Mouse (Mus musculus) adrenal gland, postnatal 25 days (tissue): ENCODE measurements around the gene Tollip. TPM values are rescaled to one million over a fixed set of nuclear protein-coding genes. Genes with fewer than 3 reads are reported as not detected.

Source experiments
- DNase-seq: peaks from one replicate; pipeline ENCODE4 v3.0.0; 2021; ENCODE audit warnings: mixed read lengths
- long read RNA-seq: library from polyadenylated mRNA; stranded (forward); transcript quantifications from one replicate; pipeline ENCODE4 v2.0.0, GENCODE M21; 2021
- total RNA-seq: library from RNA; stranded (reverse); gene quantifications from 2 replicates; pipeline ENCODE4 v1.2.3, GENCODE M21; 2021

Gene Tollip
- total RNA-seq = 50.6 and 53.8 TPM in 2 replicates
- long read RNA-seq, transcript Tollip-201 (6 exons, 3,788 nt) = major isoform, 64 of 98 reads
- long read RNA-seq, transcript Tollip-203 (7 exons, 1,892 nt) = minor isoform, 8 of 98 reads
- long read RNA-seq, partial matches to known transcripts = 25 of 98 reads
- long read RNA-seq, other reads (novel, unspliced or antisense) = 1 of 98 reads

GRCm38 (mm10) chr7:141918407-141918806, at the start of gene Tollip:
Tollip (minus strand) TSS chr7:141918507.
- no peak for DNase-seq

GRCm38 (mm10) chr7:141966281-141966680, 48.0 kb upstream of the Tollip start:
- DNase-seq = no peak

GRCm38 (mm10) chr7:141962521-141962920, 44.2 kb upstream of the Tollip start:
- no peak for DNase-seq

GRCm38 (mm10) chr7:141961491-141961890, 43.2 kb upstream of the Tollip start:
- DNase-seq = no peak

- no peak for DNase-seq
Observed at GRCm38 (mm10) chr7:141960926-141961325, 42.6 kb upstream of the Tollip start.

- peak; percentile 12 for DNase-seq
Observed at GRCm38 (mm10) chr7:141959133-141959532, 40.8 kb upstream of the Tollip start.

- no peak for DNase-seq
Observed at GRCm38 (mm10) chr7:141958211-141958610, 39.9 kb upstream of the Tollip start.

GRCm38 (mm10) chr7:141957524-141958051, 39.3 kb upstream of the Tollip start:
- no peak for DNase-seq

- DNase-seq = no peak
Observed at GRCm38 (mm10) chr7:141956174-141956566, 37.9 kb upstream of the Tollip start.

GRCm38 (mm10) chr7:141955565-141956173, 37.4 kb upstream of the Tollip start:
- DNase-seq = no peak

- DNase-seq = no peak
Observed at GRCm38 (mm10) chr7:141953616-141954015, 35.3 kb upstream of the Tollip start.

GRCm38 (mm10) chr7:141952920-141953319, 34.6 kb upstream of the Tollip start:
- no peak for DNase-seq

- no peak for DNase-seq
Observed at GRCm38 (mm10) chr7:141951821-141952220, 33.5 kb upstream of the Tollip start.

GRCm38 (mm10) chr7:141950104-141951013, 32.1 kb upstream of the Tollip start:
- peak; percentile 22 for DNase-seq

- DNase-seq = no peak
Observed at GRCm38 (mm10) chr7:141949799-141950103, 31.4 kb upstream of the Tollip start.

GRCm38 (mm10) chr7:141948906-141949798, 30.8 kb upstream of the Tollip start, which contains the start of gene Brsk2:
Brsk2 (plus strand) TSS chr7:141949751.
- DNase-seq = peak; percentile 96

GRCm38 (mm10) chr7:141948045-141948444, 29.7 kb upstream of the Tollip start:
- DNase-seq = no peak

GRCm38 (mm10) chr7:141947512-141947911, 29.2 kb upstream of the Tollip start:
- no peak for DNase-seq

- no peak for DNase-seq
Observed at GRCm38 (mm10) chr7:141945927-141946326, 27.6 kb upstream of the Tollip start.

GRCm38 (mm10) chr7:141943444-141943843, 25.1 kb upstream of the Tollip start:
- DNase-seq = no peak

GRCm38 (mm10) chr7:141934951-141935350, 16.6 kb upstream of the Tollip start:
- DNase-seq = no peak
